Mouse (Mus musculus) MEL (cell line): ENCODE results near the gene Loxl3. TPM values are rescaled to one million over a fixed set of nuclear protein-coding genes. Genes with fewer than 3 reads are reported as not detected.

Experiments used
- DNase-seq: peaks from one replicate; pipeline ENCODE4 v3.0.0; 2011; ENCODE audit warnings: low read depth, low spot score
- H3K27ac ChIP-seq: 2 replicates; pipeline ENCODE4 v1.5.1; 2012; ENCODE audit warnings: low read depth, mild to moderate bottlenecking, control low read depth, low read length, moderate library complexity; ENCODE audit not compliant: control insufficient read depth
- H3K27me3 ChIP-seq, 2 experiments: fragments of 150-350 bp in 1 of 2; sonication (generic) in 1 of 2; 2 replicates each; pipeline ENCODE4 v1.6.1; 2012; ENCODE audit warnings: low read length in 2 of 2, mild to moderate bottlenecking in 2 of 2, improper control_type of control experiment in 1 of 2, moderate library complexity in 1 of 2; ENCODE audit not compliant: insufficient read depth in 2 of 2, control insufficient read depth in 1 of 2
- H3K36me3 ChIP-seq, 2 experiments: 2 replicates each; pipeline ENCODE4 v1.6.1; 2012 to 2014; ENCODE audit warnings: low read length in 2 of 2, improper control_type of control experiment in 1 of 2, inconsistent platforms in 1 of 2, mild to moderate bottlenecking in 1 of 2; ENCODE audit not compliant: insufficient read depth in 2 of 2, control insufficient read depth in 1 of 2
- H3K4me1 ChIP-seq, 2 experiments: fragments of 150-350 bp in 1 of 2; sonication (generic) in 1 of 2; 2 replicates each; pipeline ENCODE4 v1.6.1; 2012; ENCODE audit warnings: low read length in 2 of 2, improper control_type of control experiment in 1 of 2, mild to moderate bottlenecking in 1 of 2; ENCODE audit not compliant: insufficient read depth in 2 of 2, control insufficient read depth in 1 of 2
- H3K4me3 ChIP-seq, 2 experiments: fragments of 150-350 bp in 1 of 2; sonication (generic) in 1 of 2; 2 replicates each; pipeline ENCODE4 v1.5.1; 2012; ENCODE audit warnings: low read depth in 2 of 2, low read length in 2 of 2, mild to moderate bottlenecking in 2 of 2, moderate library complexity in 2 of 2, control low read depth in 1 of 2, improper control_type of control experiment in 1 of 2; ENCODE audit not compliant: control insufficient read depth in 1 of 2, insufficient read depth in 1 of 2
- H3K79me2 ChIP-seq: 2 replicates; pipeline ENCODE4 v1.6.1; 2012; ENCODE audit warnings: mild to moderate bottlenecking, low read length, moderate library complexity; ENCODE audit not compliant: control insufficient read depth, poor library complexity, insufficient read depth
- H3K9ac ChIP-seq: 2 replicates; pipeline ENCODE4 v1.6.1; 2012; ENCODE audit warnings: low read depth, mild to moderate bottlenecking, control low read depth, low read length, moderate library complexity; ENCODE audit not compliant: control insufficient read depth, poor library complexity, severe bottlenecking
- H3K9me3 ChIP-seq: fragments of 150-350 bp; sonication (generic); replicated peaks from 2 replicates; pipeline ENCODE4 v1.6.1; 2012; ENCODE audit warnings: mild to moderate bottlenecking, low read length, improper control_type of control experiment, moderate library complexity; ENCODE audit not compliant: insufficient read depth
- CHD1 ChIP-seq: IDR thresholded peaks from 2 replicates; pipeline ENCODE4 v1.6.1; 2012; ENCODE audit warnings: low read depth, mild to moderate bottlenecking, inconsistent platforms, low read length, improper control_type of control experiment
- EP300 ChIP-seq, 2 experiments: IDR thresholded peaks; 2 replicates each; pipeline ENCODE4 v1.6.1; 2011; ENCODE audit warnings: improper control_type of control experiment in 2 of 2, low read length in 2 of 2, low read depth in 1 of 2, mild to moderate bottlenecking in 1 of 2
- GATA1 ChIP-seq: IDR thresholded peaks from 2 replicates; pipeline ENCODE4 v1.6.1; 2011; ENCODE audit warnings: low read depth, low read length, improper control_type of control experiment
- KAT2A ChIP-seq: conservative IDR thresholded peaks from 2 replicates; pipeline ENCODE4 v1.6.1; 2012; ENCODE audit warnings: low read depth, low read length, improper control_type of control experiment, inconsistent platforms
- MXI1 ChIP-seq: IDR thresholded peaks from 2 replicates; pipeline ENCODE4 v1.6.1; 2011; ENCODE audit warnings: mild to moderate bottlenecking, low read depth, low read length, improper control_type of control experiment
- NELFE ChIP-seq: IDR thresholded peaks from 2 replicates; pipeline ENCODE4 v1.6.1; 2011; ENCODE audit warnings: low read depth, low read length, improper control_type of control experiment
- NRF1 ChIP-seq: IDR thresholded peaks from 2 replicates; pipeline ENCODE4 v1.6.1; 2014; ENCODE audit warnings: low read depth, mild to moderate bottlenecking, inconsistent platforms, low read length, improper control_type of control experiment, moderate library complexity; ENCODE audit not compliant: poor library complexity, insufficient read depth, severe bottlenecking
- POLR2A ChIP-seq, 2 experiments: IDR thresholded peaks; 2 replicates each; pipeline ENCODE4 v1.6.1; 2011 to 2012; ENCODE audit warnings: low read length in 2 of 2, mild to moderate bottlenecking in 2 of 2, control low read depth in 1 of 2, improper control_type of control experiment in 1 of 2, low read depth in 1 of 2, moderate library complexity in 1 of 2; ENCODE audit not compliant: control insufficient read depth in 1 of 2, insufficient read depth in 1 of 2, poor library complexity in 1 of 2
- POLR2AphosphoS5 ChIP-seq: IDR thresholded peaks from 2 replicates; pipeline ENCODE4 v1.6.1; 2012; ENCODE audit warnings: low read depth, borderline replicate concordance, mild to moderate bottlenecking, inconsistent platforms, low read length, moderate library complexity, mixed read lengths
- SIN3A ChIP-seq: IDR thresholded peaks from 2 replicates; pipeline ENCODE4 v1.6.1; 2012; ENCODE audit warnings: low read length, improper control_type of control experiment, inconsistent platforms
- SMC3 ChIP-seq: IDR thresholded peaks from 2 replicates; pipeline ENCODE4 v1.6.1; 2011; ENCODE audit warnings: low read depth, low read length, improper control_type of control experiment
- TCF12 ChIP-seq: IDR thresholded peaks from 2 replicates; pipeline ENCODE4 v1.6.1; 2014; ENCODE audit warnings: low read depth, mild to moderate bottlenecking, inconsistent platforms, low read length, improper control_type of control experiment, moderate library complexity
- UBTF ChIP-seq: IDR thresholded peaks from 2 replicates; pipeline ENCODE4 v1.6.1; 2012; ENCODE audit warnings: low read depth, mild to moderate bottlenecking, inconsistent platforms, low read length, improper control_type of control experiment, moderate library complexity, borderline replicate concordance; ENCODE audit not compliant: insufficient read depth
- USF1 ChIP-seq: IDR thresholded peaks from 2 replicates; pipeline ENCODE4 v1.6.1; 2014; ENCODE audit warnings: low read depth, mild to moderate bottlenecking, inconsistent platforms, low read length, improper control_type of control experiment, moderate library complexity
- ZKSCAN1 ChIP-seq: IDR thresholded peaks from 2 replicates; pipeline ENCODE4 v1.6.1; 2012; ENCODE audit warnings: low read depth, mild to moderate bottlenecking, inconsistent platforms, low read length, improper control_type of control experiment, moderate library complexity
- ZMIZ1 ChIP-seq: IDR thresholded peaks from 2 replicates; pipeline ENCODE4 v1.6.1; 2012; ENCODE audit warnings: low read depth, mild to moderate bottlenecking, inconsistent platforms, low read length, improper control_type of control experiment, moderate library complexity
- ZNF384 ChIP-seq: IDR thresholded peaks from 2 replicates; pipeline ENCODE4 v1.6.1; 2012; ENCODE audit warnings: low read depth, mild to moderate bottlenecking, inconsistent platforms, low read length, improper control_type of control experiment
- polyA plus RNA-seq, 2 experiments: library from polyadenylated mRNA; stranded (reverse) in 1 of 2; unstranded in 1 of 2; fragments of >175 nt in 1 of 2; fragments of >200 nt in 1 of 2; gene quantifications; 2 replicates each; pipeline versions ENCODE4 v1.2.1 to v1.2.4; 2012; ENCODE audit warnings: low replicate concordance in 2 of 2, low read depth in 1 of 2; ENCODE audit not compliant: insufficient read length in 2 of 2, insufficient read depth in 1 of 2, missing spikeins in 1 of 2
- total RNA-seq: library from RNA; depleted of rRNA; stranded (reverse); fragments of 300-350 nt; gene quantifications from 2 replicates; pipeline ENCODE4 v1.2.3, GENCODE M21; 2012

Gene Loxl3
- total and polyA plus RNA-seq, 3 experiments = 0.77 to 1.0 TPM; not detected in 1

GRCm38 (mm10) chr6:83003082-83003481, 30.9 kb upstream of the Loxl3 start:
- no peaks in the 10 kb centered on the region for H3K27me3 ChIP-seq
- H3K4me1 ChIP-seq = peaks cover 14 to 24% of the 10 kb centered on the region in 2 experiments
- no peak for DNase-seq
- no peaks in the 10 kb centered on the region for H3K79me2 ChIP-seq
- H3K36me3 ChIP-seq = peaks cover 0 to 22% of the 10 kb centered on the region in 2 experiments; a peak in 2 of 4 replicates
- no peak overlapping the region for H3K4me3 ChIP-seq
- TF ChIP-seq SMC3 (no peak), USF1 (no peak), UBTF (no peak), ZMIZ1 (no peak), ZKSCAN1 (no peak), POLR2AphosphoS5 (no peak), TCF12 (no peak), MXI1 (no peak), EP300 (IDR thresholded peaks at IDR 0.05; ENCODE audit: low read depth in 1 of 2, low read length in 2 of 2) (no peak), KAT2A (no peak), NELFE (no peak), POLR2A (IDR thresholded peaks at IDR 0.05; ENCODE audit: control insufficient read depth in 1 of 2, insufficient read depth in 1 of 2, low read depth in 1 of 2, low read length in 2 of 2, poor library complexity in 1 of 2) (no peak), ZNF384 (no peak), SIN3A (no peak), CHD1 (no peak)
- H3K9ac ChIP-seq = no peak overlapping the region
- H3K27ac ChIP-seq = no peak overlapping the region
- no peaks in the 10 kb centered on the region for H3K9me3 ChIP-seq

- Histone ChIP-seq H3K36me3 (peaks cover 0 to 22% of the 10 kb centered on the region in 2 experiments; a peak in 2 of 4 replicates), H3K27ac (no peak overlapping the region), H3K79me2 (no peaks in the 10 kb centered on the region), H3K9ac (no peak overlapping the region), H3K4me1 (peaks cover 14 to 28% of the 10 kb centered on the region in 2 experiments), H3K4me3 (no peak overlapping the region), H3K27me3 (no peaks in the 10 kb centered on the region), H3K9me3 (no peaks in the 10 kb centered on the region)
- DNase-seq = no peak
- TF ChIP-seq NRF1 (no peak), GATA1 (0 out of 2 replicates have a peak, but pooled peaks have one; percentile 14)
- TF ChIP-seq, all 39 proteins: peak for 1
Observed at GRCm38 (mm10) chr6:83003850-83004249, 30.1 kb upstream of the Loxl3 start.
